Mouse (Mus musculus) erythroblast, embryonic 14.5 days (primary cell): ENCODE measurements at regions not wholly inside any gene's neighbourhood (a gene's known extent, or its start where the extent isn't known, plus 50 kb on each side); places are given as distances from the start of the nearest gene placed in this dataset.

Source experiments
- GATA1 ChIP-seq: IDR thresholded peaks from 2 replicates; pipeline ENCODE4 v1.6.1; 2012; ENCODE audit warnings: low read length, inconsistent platforms, mixed read lengths
- TAL1 ChIP-seq: IDR thresholded peaks from 3 replicates; pipeline ENCODE4 v1.6.1; 2012; ENCODE audit warnings: low read length, inconsistent platforms, mixed read lengths

DNA sequence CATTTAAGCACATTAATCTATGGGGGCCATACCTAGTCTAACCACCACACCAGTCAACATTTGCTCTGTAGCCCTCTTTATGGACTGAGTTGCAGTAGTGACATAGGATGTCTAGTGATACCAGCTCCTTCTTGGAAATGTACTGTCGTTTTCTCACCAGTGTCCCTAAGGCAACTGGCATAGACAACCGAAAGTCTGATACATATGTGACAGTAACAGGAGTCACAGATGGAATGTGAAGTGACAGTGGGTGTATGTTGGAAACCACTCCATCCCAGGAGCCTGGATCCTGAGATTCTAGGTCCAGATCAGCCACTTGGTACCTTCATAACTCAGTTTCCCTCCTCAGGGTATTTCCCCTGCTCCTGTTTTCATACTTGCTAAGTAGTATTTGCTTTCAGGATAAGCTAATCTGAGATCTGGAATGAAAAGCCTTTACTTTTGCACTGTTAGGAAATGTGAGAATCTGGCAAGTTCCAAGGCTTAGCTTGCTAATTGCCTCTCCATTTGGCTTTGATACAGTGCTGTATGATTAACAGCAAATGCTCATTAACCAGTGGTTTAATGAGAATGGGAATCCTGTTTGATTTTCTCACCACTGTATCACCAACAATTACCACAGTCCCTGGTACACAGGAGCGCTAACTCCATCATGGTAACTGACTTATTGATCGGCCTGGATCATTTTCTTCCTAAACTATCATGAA is 192.8 kb upstream of the Fggy start:
- TF ChIP-seq GATA1 (no peak), TAL1 (no peak)
